Mouse (Mus musculus): ENCODE measurements around the gene Grhpr. TPM values are rescaled to one million over a fixed set of nuclear protein-coding genes. Genes with fewer than 3 reads are reported as not detected.
A peak's percentile ranks its signal among the peaks of the same experiment; 100 is the strongest.

The Grhpr gene
- polyA plus RNA-seq, 1 experiment from 2014 or later, result 87.9 TPM

DNA sequence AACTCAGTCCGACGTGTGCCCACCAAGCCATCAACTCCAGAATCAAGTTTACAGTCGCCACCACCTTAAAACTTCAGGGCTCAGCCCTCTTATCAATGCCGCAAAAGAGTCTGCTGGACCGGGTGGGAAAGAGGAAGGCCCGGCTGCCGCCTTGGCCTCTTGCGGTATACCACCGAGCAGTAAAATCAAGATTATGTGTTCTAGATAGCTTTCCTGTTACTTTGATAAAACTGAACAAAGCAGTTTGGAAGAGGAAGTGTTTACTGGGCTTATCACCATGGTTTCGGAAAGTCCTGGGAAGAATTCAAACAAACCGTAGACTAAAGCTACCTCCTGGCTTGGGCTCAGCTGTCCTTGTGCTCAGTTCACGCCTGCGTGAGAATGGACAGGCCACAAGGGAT, 31.8 kb downstream of the Grhpr start:
- Histone ChIP-seq H3K36me3 (ENCODE audit: control insufficient read depth, insufficient read depth, low read length) (no peaks in the 10 kb centered on the region), H3K27ac (ENCODE audit: low read depth, low read length) (peak overlapping the region; percentile 87), H3K4me1 (ENCODE audit: control insufficient read depth, insufficient read depth, low read length) (peaks cover 14% of the 10 kb centered on the region; the same call in 1 of the 2 replicates), H3K27me3 (ENCODE audit: control insufficient read depth, insufficient read depth, low read length) (no peaks in the 10 kb centered on the region), H3K9ac (ENCODE audit: low read depth, low read length) (peak overlapping the region; percentile 79), H3K4me3 (ENCODE audit: low read depth, low read length) (peak overlapping the region; percentile 64), H3K4me2 (peak overlapping the region; percentile 74), H3K9me3 (replicated peaks; ENCODE audit: control insufficient read depth, low read length) (no peaks in the 10 kb centered on the region)
- 3% methylated on average over 13 of the region's 13 CpGs for WGBS (ENCODE audit: insufficient replicate concordance)
- ATAC-seq (replicated peaks; ENCODE audit: insufficient number of reproducible peaks, low FRiP score, low TSS enrichment), result no peak

DNA sequence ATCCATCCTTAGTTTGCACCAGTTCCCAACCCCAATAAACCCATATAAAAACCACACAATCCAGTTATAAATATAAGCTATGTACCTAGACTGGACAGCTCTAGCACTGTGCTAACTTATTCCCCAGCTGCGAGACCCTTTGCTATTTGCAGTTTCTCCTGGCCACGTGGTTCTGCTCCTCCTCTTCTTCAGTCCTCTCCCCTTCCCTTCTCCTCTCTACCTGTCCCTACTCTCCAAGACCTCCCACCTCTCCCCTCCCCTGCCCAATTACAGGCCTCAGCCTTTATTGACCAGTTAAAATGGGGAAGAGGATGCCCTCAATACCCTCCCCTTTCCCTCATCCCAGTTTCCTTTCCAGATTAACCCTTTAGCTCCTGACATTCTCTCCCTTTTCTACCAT, 32.3 kb downstream of the Grhpr start:
- Histone ChIP-seq H3K4me3 (ENCODE audit: low read depth, low read length) (peak overlapping the region; percentile 64), H3K4me1 (ENCODE audit: control insufficient read depth, insufficient read depth, low read length) (peaks cover 14% of the 10 kb centered on the region; the same call in 1 of the 2 replicates), H3K4me2 (peak overlapping the region; percentile 74), H3K9ac (ENCODE audit: low read depth, low read length) (peak overlapping the region; percentile 79; the same call in 1 of the 2 replicates), H3K9me3 (replicated peaks; ENCODE audit: control insufficient read depth, low read length) (no peaks in the 10 kb centered on the region), H3K27me3 (ENCODE audit: control insufficient read depth, insufficient read depth, low read length) (no peaks in the 10 kb centered on the region), H3K36me3 (ENCODE audit: control insufficient read depth, insufficient read depth, low read length) (no peaks in the 10 kb centered on the region), H3K27ac (ENCODE audit: low read depth, low read length) (peak overlapping the region; percentile 87)
- 2% methylated on average over 2 of the region's 2 CpGs for WGBS (ENCODE audit: insufficient replicate concordance)
- ATAC-seq (replicated peaks; ENCODE audit: insufficient number of reproducible peaks, low FRiP score, low TSS enrichment), result no peak

DNA sequence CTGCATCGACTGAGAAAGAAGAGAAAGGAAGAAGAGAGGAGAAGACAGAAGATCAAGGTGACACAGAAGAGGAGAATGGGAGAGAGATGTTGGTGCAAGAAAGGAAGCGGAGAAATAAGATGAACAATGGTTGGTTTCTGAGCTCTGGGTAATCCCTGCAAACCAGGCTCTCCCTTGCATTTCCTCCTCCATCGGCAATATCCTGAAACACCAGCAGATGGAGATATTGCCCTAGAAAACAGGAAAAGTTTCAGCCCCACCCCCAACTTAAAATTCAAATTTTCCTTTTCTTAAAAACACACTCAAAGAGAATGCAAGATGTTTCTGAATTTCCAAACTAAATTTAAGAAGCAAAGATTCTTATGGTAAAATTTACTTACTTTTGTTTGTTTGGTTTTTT, 34.4 kb downstream of the Grhpr start:
- WGBS (ENCODE audit: insufficient replicate concordance), result 9% methylated on average over 3 of the region's 3 CpGs
- H3K9ac ChIP-seq (ENCODE audit: low read depth, low read length), result 0 out of 2 replicates have a peak overlapping the region, but pooled peaks have one; percentile 13

DNA sequence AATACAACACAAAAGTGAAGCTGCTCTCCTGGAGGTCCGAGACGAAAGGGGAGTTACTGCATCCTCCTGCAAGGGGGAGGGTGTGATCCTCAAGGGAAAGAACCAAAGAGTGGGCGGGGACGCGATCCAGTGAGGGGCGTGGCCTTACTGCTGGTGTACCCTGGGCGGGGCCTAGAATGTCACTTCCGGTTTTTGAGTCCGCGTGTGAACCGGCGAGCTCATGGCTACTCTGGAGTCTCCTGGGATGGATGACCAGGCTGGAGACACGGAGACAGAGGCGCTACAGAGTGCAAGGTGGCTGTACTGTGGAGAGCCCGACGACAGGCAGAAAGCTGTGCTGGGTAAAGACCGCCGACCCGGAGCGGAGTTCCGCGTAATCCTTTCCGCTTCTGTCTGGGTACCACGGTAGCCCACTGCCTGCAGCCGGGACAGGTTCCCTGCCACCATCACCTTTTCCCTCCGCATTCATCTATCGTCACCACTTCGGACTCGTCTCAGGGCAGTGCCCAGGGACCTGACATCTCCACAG, 37.3 kb downstream of the Grhpr start, which contains the start of gene Polr1e:
Gene Polr1e, plus strand, starts transcription at position 132 of the 529 bp plus-strand sequence.
- H3K4me1 ChIP-seq (ENCODE audit: control insufficient read depth, insufficient read depth, low read length), result peaks cover 13% of the 10 kb centered on the region
- no peak within 1 kb of the TSS for H3K27ac ChIP-seq (ENCODE audit: low read depth, low read length)
- H3K4me3 ChIP-seq (ENCODE audit: low read depth, low read length), result peak within 1 kb of the TSS; percentile 70
- H3K9ac ChIP-seq (ENCODE audit: low read depth, low read length), result peak within 1 kb of the TSS; percentile 72
- no peaks in the 10 kb centered on the region for H3K36me3 ChIP-seq (ENCODE audit: control insufficient read depth, insufficient read depth, low read length)
- no peaks in the 10 kb centered on the region for H3K27me3 ChIP-seq (ENCODE audit: control insufficient read depth, insufficient read depth, low read length)
- H3K4me2 ChIP-seq, result peak within 1 kb of the TSS; percentile 75
- H3K9me3 ChIP-seq (replicated peaks; ENCODE audit: control insufficient read depth, low read length), result no peaks in the 10 kb centered on the region
- peak; percentile 89 for ATAC-seq (replicated peaks; ENCODE audit: insufficient number of reproducible peaks, low FRiP score, low TSS enrichment)
- under 1% methylated on average over 29 of the region's 29 CpGs for WGBS (ENCODE audit: insufficient replicate concordance)

More for the DNA sequence above, 34.4 kb downstream of the Grhpr start:
- Histone ChIP-seq H3K9me3 (replicated peaks; ENCODE audit: control insufficient read depth, low read length) (no peaks in the 10 kb centered on the region), H3K36me3 (ENCODE audit: control insufficient read depth, insufficient read depth, low read length) (no peaks in the 10 kb centered on the region), H3K4me1 (ENCODE audit: control insufficient read depth, insufficient read depth, low read length) (peaks cover 22% of the 10 kb centered on the region), H3K27me3 (ENCODE audit: control insufficient read depth, insufficient read depth, low read length) (no peaks in the 10 kb centered on the region), H3K4me3 (ENCODE audit: low read depth, low read length) (no peak overlapping the region), H3K4me2 (no peak overlapping the region), H3K27ac (ENCODE audit: low read depth, low read length) (no peak overlapping the region)
- ATAC-seq (replicated peaks; ENCODE audit: insufficient number of reproducible peaks, low FRiP score, low TSS enrichment), result no peak

DNA sequence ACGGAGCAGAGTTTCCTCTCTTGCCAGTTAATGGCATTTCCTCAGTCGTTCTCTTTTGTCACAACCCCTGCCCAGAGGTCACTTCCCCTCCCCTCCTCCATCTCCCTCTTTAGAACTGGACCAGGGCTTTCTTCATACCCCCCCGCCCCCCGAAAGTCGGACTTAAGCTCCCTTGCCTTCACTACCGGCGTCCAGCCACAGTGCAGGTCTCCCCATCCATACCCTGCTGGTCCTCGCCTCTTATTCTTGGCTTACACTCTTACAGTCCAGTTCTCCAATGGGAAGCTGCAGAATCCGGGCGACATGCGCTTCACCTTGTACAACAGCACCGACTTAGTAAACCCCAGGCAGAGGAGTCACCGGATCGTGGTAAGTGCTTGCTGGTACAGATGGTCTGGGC, 37.8 kb downstream of the Grhpr start:
- Histone ChIP-seq H3K27ac (ENCODE audit: low read depth, low read length) (no peak overlapping the region), H3K9me3 (replicated peaks; ENCODE audit: control insufficient read depth, low read length) (no peaks in the 10 kb centered on the region), H3K9ac (ENCODE audit: low read depth, low read length) (peak overlapping the region; percentile 72), H3K27me3 (ENCODE audit: control insufficient read depth, insufficient read depth, low read length) (no peaks in the 10 kb centered on the region), H3K4me3 (ENCODE audit: low read depth, low read length) (peak overlapping the region; percentile 70), H3K4me2 (peak overlapping the region; percentile 75), H3K4me1 (ENCODE audit: control insufficient read depth, insufficient read depth, low read length) (peaks cover 12% of the 10 kb centered on the region), H3K36me3 (ENCODE audit: control insufficient read depth, insufficient read depth, low read length) (peaks cover under 1% of the 10 kb centered on the region; the same call in 1 of the 2 replicates)
- 4% methylated on average over 14 of the region's 14 CpGs for WGBS (ENCODE audit: insufficient replicate concordance)
- ATAC-seq (replicated peaks; ENCODE audit: insufficient number of reproducible peaks, low FRiP score, low TSS enrichment), result no peak

DNA sequence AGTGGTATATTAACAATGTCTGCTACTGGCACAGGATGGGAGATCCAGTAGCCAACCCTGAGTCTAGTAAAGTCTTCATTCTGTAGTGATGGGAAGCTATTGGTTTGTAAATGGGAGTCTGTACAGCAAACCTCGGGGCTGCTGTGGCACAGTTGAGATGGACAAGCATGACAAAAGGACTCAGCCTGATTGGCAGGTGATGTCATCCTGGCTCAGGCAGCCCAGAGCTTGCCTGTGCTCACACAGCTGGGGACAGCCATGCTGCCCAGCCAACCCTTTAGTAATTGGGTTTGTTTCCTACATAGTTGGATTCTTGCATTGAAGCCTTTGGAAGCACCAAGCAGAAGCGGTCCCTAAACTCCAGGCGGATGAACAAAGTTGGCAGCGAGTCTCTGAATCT, 45.3 kb downstream of the Grhpr start:
- no peaks in the 10 kb centered on the region for H3K27me3 ChIP-seq (ENCODE audit: control insufficient read depth, insufficient read depth, low read length)
- H3K4me3 ChIP-seq (ENCODE audit: low read depth, low read length), result no peak overlapping the region
- no peaks in the 10 kb centered on the region for H3K4me1 ChIP-seq (ENCODE audit: control insufficient read depth, insufficient read depth, low read length)
- 91% methylated on average over 4 of the region's 4 CpGs for WGBS (ENCODE audit: insufficient replicate concordance)
- H3K27ac ChIP-seq (ENCODE audit: low read depth, low read length), result no peak overlapping the region
- no peak overlapping the region for H3K9ac ChIP-seq (ENCODE audit: low read depth, low read length)
- no peak for ATAC-seq (replicated peaks; ENCODE audit: insufficient number of reproducible peaks, low FRiP score, low TSS enrichment)
- H3K4me2 ChIP-seq, result no peak overlapping the region
- no peaks in the 10 kb centered on the region for H3K9me3 ChIP-seq (replicated peaks; ENCODE audit: control insufficient read depth, low read length)
- peaks cover 15% of the 10 kb centered on the region for H3K36me3 ChIP-seq (ENCODE audit: control insufficient read depth, insufficient read depth, low read length)

DNA sequence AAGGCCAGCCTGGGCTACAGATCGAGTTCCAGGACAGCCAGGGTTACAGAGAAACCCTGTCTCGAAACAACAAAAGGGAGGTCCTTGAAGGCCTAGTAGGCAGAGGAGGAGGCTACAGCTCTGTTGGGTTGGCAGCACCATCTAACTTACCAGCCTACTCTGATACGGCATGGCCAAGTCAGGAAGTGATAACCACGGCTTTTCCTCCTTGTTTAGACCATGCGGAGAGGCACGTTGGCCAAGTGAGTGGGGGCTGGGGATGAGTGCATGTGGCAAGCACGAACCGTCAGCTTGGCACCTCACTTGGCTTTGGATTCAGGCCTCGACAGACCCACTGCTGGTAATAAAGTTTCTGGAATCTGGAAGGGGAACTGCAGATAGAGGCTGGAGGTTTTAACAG, 51.4 kb downstream of the Grhpr start:
- H3K36me3 ChIP-seq (ENCODE audit: control insufficient read depth, insufficient read depth, low read length), result peaks cover 11% of the 10 kb centered on the region
- WGBS (ENCODE audit: insufficient replicate concordance), result 85% methylated on average over 9 of the region's 9 CpGs
- H3K27ac ChIP-seq (ENCODE audit: low read depth, low read length), result no peak overlapping the region
- H3K4me3 ChIP-seq (ENCODE audit: low read depth, low read length), result no peak overlapping the region
- peaks cover 8% of the 10 kb centered on the region for H3K4me1 ChIP-seq (ENCODE audit: control insufficient read depth, insufficient read depth, low read length)
- no peaks in the 10 kb centered on the region for H3K9me3 ChIP-seq (replicated peaks; ENCODE audit: control insufficient read depth, low read length)
- no peak for ATAC-seq (replicated peaks; ENCODE audit: insufficient number of reproducible peaks, low FRiP score, low TSS enrichment)
- H3K27me3 ChIP-seq (ENCODE audit: control insufficient read depth, insufficient read depth, low read length), result no peaks in the 10 kb centered on the region
- no peak overlapping the region for H3K4me2 ChIP-seq
- no peak overlapping the region for H3K9ac ChIP-seq (ENCODE audit: low read depth, low read length)

DNA sequence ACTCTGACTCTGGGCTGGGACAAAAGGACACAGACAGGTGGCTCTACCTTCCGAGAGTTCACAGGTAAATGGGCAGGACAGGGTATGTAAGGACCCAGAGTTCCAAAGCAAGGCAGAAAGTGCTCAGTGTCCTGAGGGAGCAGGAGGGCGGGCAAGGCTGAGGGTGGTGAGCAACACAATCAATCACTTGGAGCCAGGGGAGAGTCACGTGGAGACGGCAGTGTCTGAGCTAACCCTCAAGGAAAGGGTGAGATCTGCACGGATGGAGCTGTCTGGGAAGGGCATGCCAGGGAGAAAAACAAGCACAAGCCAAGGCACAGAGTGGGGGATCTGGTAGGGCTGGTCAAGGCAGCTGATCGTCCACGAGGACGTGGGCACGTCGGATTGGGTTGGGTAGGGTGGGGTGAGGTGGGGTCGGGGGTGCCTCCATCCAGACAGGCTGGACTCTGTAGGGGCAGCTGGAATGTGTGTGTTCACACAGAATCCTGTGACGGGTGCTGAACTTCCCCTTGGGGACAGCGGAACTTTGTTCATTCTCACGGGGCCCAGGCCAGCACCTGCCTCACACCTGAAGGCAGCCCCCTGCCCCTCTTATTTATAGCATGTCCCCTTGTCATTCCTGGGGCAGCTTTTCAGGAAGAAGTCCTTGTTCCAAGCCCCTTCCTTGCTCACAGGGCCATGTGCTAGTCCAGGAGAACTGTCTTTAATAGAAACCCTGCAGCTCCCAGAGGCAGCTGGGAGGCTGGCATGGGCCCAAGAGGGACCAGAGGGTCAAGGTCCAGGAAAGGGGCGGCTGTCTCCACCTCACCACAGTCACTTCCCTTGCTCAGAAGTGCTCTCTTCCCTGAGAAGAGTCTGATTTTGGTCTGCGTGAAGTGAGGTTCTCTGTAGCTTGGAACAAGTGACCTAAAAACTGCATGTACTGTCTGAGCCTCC, 53.8 kb downstream of the Grhpr start:
- Histone ChIP-seq H3K4me1 (ENCODE audit: control insufficient read depth, insufficient read depth, low read length) (peaks cover 9% of the 10 kb centered on the region), H3K4me3 (ENCODE audit: low read depth, low read length) (no peak overlapping the region), H3K27ac (ENCODE audit: low read depth, low read length) (no peak overlapping the region), H3K9ac (ENCODE audit: low read depth, low read length) (no peak overlapping the region), H3K4me2 (no peak overlapping the region), H3K9me3 (replicated peaks; ENCODE audit: control insufficient read depth, low read length) (no peaks in the 10 kb centered on the region), H3K36me3 (ENCODE audit: control insufficient read depth, insufficient read depth, low read length) (peaks cover 7% of the 10 kb centered on the region; the same call in 1 of the 2 replicates), H3K27me3 (ENCODE audit: control insufficient read depth, insufficient read depth, low read length) (no peaks in the 10 kb centered on the region)
- ATAC-seq (replicated peaks; ENCODE audit: insufficient number of reproducible peaks, low FRiP score, low TSS enrichment), result no peak
- WGBS (ENCODE audit: insufficient replicate concordance), result 72% methylated on average over 16 of the region's 16 CpGs

Measured in heart, embryonic 11.5 days (tissue).